Mouse (Mus musculus): ENCODE data around the gene Rnf26. TPM values are rescaled to one million over a fixed set of nuclear protein-coding genes. Genes with fewer than 3 reads are reported as not detected.
A peak's percentile ranks its signal among the peaks of the same experiment; 100 is the strongest.

Gene Rnf26
- total RNA-seq, 4 experiments from 2014 or later = 26.9 to 33.4 (median 30.6) TPM

DNA sequence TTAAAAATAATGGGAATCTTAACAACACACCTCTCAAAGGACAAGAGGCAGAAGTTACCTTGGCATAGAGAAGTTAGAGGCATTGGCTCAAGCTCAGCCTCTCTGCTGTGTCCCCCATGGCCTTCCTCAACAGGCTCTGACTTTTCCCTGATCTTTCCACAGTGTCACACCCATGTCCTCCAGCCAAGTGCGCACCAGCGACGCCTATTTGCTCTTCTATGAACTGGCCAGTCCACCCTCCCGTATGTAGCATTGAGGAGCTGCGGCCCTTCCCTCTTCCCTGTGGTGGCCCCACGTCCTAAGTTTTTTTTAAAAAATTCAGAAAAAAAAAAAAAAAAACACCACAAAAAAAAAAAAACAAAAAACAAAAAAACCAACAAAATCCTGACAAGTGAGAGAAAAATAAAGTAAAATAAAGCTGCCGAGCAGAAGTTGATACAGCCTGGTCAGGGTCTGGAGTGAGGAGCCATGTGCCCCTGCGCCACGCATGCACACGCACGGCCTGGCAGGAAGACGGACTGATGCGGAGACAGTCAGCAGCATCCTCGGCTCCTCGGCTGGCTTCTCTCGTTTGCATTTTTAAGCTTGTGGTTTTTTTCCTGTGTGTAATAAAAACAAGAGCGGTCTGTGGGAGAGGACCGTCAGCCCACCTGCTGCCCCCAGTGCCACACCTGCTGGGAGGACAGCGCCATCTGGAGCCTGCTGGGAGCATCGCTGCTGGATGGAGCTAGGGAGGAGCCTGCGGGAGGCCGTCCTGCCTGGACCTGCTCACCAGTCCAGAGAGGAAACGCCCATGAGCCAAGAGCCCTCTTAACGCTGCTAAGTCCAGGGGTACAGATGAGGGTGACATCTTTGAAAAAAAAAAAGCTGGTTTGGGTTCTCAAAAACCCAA, 19.5 kb downstream of the Rnf26 start:
- peak; percentile 70 to 80 for DNase-seq (ENCODE audit: low spot score in 2 of 2)

DNA sequence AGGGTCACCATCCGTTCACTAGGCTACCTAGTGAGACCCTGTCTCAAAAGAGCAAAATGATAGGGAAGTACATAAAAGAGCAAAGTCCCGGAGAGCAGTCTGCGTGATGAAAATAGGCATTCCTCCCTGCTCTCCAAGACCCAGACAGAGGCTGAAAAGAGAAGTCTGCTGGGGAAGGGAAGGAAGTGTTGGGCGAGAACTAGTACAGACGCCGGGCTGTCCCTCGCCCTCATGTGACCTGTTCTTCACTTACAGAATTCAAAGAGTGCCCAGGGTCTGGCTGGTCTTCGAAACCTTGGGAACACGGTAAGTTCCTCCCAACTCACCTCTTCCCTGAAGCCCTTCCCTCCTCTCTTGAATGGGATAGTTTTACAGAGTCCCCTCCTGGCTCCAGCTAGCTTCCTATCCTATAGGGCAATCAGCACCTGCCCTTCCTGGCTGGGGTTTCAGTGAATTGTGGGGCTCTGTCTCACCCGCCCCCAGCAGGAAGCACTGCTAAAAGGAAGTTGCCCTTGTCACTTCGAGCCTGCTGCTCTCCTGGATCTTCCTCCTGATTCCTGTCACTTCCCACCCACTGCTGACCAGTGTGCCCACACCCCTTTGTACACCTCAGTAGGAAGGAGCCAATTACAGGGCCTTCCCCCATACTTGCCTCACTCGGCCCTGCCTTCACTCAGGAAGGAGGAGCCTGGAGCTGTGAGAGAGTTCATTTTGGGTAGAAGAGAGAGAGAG, 24.3 kb downstream of the Rnf26 start:
- DNase-seq (ENCODE audit: low spot score in 2 of 2) = no peak

DNA sequence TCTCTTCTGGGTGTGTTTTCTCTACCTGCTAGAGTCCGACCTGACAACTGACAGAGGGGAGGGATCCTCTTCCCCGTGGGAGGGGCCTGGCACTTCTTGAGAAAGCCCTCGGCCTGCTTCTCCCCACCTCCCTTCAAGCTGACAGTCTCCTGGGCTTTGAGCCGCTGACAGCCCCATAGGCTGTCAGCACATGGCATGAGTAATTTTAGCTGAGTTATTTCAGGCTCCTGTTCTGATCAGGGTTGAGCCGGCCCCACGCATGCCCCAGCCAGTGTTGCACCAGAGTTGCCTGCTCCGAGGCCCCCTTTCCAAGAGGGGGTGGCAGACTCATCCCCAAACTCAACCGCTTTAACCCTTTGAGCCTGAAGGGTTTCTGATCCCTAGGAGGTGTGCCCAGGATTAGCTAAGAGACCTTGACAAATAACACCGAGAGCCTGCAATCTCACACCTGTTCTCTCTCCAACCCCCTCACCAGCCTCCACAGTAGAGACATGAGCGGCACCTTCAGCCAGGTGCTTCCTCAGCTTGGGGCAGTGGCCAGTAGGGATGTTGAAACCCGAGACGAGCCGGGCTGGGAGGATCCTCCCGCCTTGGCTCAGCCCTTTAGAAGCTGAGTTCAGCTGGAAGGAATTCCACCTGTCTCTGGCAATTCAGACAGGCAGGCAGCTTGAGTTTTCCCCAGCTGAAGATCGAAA, 25.4 kb downstream of the Rnf26 start:
- DNase-seq (ENCODE audit: low spot score in 2 of 2) = peak in 1 of 2 experiments; percentile 82

DNA sequence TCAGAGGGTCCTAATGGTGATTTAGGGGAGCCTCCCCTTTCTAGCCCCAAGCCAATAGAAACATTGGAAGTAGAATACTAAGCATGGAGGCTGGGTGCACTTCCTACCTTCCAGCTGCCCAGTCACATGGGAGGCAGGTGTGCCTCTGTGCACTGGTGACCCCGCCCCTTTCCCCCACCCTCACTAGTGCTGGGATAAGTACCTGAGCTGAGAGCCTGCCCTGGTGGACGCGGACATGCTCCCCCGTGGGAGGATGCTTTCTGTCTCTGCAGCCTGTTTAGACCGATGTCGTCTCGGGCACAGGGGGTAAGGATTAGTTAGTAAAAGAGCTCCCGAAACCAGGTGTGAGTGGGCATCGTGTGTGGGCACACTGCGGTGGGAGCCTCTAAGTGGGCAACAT, 26.4 kb downstream of the Rnf26 start:
- no peak for DNase-seq (ENCODE audit: low spot score in 2 of 2)

DNA sequence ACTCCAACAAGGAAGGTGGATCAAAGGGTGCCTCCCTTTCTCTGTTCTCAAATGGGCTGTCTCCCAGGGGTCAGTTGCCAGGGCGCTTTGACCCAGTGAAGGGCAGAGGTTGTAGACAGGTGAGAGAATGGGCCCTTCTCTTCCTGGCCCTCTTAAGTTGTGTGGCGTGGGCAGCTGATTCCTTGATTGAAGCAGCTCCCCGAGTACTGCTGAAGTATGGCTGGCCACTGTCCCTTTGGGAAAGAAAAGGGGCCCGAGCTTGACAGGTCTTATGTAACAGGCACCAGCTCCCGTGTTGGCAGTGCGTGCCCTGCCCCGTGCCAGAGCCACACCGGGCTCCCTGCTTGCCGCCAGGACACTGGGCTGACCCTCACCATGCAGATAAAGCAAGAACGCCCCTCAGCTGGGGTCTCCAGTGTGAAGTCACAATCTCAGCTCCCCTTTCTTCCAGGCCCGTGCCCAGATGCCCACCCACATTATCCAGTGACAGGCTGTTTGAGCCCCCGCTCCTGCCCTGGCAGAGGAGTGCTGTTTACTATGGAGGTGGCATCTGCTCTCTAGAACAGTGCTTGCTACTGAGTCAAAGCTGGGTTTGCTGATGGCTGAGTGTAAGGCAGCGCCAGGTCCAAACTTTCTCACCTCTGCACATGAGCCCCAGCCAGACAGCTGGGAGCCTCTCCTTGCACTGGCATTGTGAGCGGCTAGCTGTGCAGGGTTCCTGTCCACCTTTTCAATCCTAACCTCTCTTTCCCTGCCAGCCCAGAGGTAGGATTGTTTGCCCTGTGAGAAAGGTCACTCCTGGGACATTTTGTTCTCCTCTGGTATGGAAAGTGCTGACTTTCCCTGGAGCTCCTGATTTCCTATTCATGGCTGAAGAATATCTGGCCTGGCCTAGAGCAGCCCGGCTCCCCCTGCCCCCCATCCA, 27.3 kb downstream of the Rnf26 start:
- peak in 1 of 2 experiments; percentile 77 for DNase-seq (ENCODE audit: low spot score in 2 of 2)

DNA sequence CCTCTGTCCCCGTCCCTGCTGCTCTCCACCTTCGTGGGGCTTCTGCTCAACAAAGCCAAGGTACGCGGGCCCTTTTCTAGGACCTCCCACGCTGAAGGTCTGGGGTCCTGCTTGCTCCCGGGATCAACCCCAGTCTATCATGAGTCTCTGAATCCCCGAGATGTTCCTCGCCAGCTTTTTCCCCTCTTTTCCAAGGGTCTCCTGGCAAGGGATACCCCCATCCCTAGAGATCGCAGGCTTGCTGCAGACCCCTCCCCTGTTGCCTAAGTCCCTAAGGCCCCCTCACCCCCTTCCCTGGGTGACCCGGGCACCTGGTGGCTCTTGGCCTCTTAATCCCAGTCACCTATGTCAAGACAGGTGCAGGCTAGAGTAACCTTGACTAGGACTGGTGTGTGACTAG, 28.0 kb downstream of the Rnf26 start:
- no peak for DNase-seq (ENCODE audit: low spot score in 2 of 2)

DNA sequence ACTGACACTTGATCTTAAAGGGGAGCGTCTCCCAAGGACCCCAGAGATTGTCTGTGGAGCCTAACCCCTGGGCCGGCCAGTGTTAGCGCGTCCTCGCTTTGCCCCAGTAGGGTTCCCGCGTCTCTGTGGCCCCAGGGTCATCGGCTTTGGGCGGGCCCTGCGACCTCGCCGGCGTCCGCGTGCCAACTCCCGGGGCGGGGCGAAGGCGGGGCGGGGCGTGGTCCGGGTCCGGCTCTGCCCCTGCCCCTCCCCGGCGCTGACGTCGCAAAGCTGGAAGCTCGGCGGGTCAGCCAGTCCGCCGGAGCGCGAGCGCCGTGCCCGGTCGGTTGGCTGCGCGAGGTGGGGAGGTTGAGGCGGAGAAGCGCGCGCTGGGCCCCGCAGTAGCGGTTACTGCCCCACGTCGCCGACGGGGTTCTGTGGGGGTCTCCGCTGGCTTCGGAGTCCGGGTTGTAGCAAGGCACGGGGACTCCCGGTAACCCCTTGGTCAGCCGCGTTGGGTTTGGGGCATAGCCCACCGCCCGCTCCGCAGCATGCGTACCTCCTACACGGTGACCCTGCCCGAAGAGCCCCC, 28.6 kb downstream of the Rnf26 start:
- peak; percentile 87 to 88 for DNase-seq (ENCODE audit: low spot score in 2 of 2)

DNA sequence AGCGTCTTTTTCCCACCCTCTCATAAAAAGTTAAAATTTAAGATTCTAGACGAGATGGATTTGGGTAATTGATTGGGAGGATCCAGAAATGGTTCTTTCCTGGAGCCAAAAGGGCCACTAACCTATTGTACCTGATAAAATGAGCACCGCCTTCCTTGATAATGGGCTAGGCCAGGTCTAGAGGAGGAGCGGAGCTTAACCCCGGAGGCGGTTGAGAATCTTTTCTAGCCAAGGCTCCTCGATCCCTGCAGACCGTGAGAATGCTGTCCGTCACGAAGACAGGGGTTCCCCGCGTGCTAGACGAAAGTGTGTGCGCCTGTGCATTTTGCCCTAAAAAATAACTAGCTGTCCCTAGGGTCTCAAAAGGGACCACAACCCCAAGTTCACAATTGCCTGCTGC, 29.1 kb downstream of the Rnf26 start:
- DNase-seq (ENCODE audit: low spot score in 2 of 2) = no peak

DNA sequence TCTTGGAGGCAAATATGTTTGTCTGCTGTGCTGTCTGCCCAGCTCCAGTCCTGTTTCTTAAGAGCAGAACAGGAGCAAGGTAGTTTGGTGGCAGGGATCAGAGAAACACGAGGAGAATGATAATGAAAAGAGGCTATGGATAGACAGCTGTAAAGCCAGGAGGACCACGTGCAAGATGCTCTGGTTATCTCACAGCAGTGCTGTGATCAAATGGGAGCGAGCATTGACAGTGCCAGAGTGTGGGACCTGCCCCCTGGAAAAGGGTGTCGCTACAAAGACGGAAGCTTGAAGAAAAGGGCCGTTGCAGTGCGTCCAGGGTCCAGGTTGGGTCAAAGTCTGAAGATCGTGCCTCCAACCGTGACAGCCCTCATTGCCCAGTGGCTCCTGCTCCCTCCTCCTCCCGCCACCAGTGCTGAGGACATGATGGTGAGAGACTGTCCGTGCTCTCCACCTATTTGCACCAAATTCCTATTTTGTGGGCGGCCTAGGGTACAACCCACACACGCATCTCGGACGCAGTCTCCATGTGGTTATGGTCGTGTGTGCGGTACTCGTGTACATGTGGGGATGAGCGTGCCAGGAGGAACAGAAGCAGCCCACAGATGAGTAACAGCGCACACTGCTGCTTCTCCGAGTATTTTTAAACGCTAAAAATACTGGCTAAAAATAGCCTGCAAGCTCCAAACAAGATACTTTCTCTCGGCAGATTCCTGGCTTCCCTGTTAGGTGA, 29.8 kb downstream of the Rnf26 start:
- peak in 1 of 2 experiments; percentile 92 for DNase-seq (ENCODE audit: low spot score in 2 of 2)

DNA sequence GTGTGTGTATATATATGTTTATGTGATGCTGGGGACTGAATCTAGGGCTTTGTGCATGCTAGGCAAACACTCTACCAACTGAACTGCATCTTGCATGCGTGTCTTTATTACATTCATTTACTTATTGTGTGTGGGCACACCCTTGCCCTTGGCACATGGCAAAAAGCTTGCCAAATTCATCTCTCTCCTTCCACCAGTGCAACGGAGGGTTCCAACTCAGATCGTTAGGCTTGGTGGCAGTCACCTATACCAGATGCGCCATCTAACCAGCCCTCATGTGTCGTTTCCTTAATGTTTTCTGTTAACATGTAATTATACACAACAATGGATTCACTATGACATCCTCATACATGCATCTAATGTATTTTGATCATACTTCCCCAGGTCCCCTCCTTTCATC, 31.1 kb downstream of the Rnf26 start:
- no peak for DNase-seq (ENCODE audit: low spot score in 2 of 2)

DNA sequence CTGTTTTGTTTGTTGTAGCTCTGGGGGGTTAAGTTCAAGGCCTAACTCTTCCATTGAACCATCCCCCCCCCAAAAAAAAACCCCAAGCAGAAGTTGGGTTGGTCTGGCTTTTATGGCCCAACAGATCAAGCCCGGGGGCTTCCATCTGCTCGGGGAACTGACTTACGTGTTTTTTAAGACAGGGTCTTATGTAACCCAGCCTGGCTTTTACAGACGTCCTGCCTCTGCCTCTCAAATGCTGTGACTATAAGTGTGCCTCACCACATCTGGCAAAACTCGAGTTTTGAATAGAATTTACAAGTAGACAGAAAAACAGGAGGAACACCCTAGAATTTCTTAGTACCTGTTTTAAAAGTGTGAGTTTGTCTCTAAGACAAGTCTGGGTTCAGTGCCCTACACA, 31.7 kb downstream of the Rnf26 start:
- peak in 1 of 2 experiments; percentile 4 for DNase-seq (ENCODE audit: low spot score in 2 of 2)

DNA sequence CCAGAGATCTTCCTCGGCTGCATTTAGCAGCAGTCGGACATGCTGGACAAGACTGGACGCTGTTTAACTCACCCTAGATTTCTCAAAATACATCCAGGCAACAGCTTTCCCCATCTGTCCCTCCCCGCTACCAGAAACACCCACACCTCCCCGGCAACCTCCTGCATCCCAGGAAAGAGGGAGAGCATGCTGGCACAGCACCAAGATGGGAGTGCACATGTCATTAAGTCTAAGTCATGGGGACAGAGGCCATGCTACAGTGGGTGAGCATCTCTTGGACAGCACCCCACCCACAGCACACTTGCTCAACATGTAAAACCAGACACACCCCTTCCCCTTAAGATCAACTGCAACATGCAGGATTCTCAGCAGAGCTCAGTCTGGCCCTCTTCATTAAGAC, 32.4 kb downstream of the Rnf26 start:
- DNase-seq (ENCODE audit: low spot score in 2 of 2) = peak; percentile 32 to 70

DNA sequence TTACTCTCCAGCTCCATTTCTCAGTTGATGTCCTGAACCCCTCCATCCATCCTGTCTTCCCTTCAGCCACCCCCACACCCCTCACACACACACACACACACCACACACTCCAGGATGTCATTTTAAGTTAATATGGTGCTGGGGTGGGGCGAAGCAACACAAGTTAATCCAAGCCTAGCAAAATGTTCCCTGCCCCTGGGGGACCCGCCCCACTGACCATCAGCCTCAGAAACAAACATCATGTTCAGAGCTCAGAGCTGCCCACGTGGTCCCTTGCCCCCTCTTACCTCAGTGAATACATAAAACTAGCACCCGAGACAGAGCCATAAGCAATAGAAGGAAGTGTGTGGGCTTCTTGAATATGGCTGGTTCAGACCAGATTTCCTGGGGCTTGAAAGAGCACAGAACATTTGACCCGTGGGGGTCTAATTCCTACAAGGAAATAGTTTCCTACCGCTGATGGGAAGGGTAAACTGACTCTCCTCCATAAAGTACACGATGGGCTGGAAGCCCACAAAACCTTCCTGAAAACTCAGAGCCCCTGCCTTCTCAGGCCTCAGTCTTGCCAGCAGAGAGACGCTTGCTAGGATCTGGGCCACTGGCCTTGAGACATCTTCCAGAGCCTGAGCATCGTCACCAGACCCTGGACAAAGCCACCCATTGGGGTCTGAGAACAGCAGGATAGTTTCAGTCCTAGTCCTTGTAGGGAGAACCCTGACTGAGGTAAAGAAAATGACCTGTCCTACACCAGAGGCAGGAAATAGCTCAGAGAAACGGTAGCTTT, 33.1 kb downstream of the Rnf26 start:
- DNase-seq (ENCODE audit: low spot score in 2 of 2) = peak in 1 of 2 experiments; percentile 6

DNA sequence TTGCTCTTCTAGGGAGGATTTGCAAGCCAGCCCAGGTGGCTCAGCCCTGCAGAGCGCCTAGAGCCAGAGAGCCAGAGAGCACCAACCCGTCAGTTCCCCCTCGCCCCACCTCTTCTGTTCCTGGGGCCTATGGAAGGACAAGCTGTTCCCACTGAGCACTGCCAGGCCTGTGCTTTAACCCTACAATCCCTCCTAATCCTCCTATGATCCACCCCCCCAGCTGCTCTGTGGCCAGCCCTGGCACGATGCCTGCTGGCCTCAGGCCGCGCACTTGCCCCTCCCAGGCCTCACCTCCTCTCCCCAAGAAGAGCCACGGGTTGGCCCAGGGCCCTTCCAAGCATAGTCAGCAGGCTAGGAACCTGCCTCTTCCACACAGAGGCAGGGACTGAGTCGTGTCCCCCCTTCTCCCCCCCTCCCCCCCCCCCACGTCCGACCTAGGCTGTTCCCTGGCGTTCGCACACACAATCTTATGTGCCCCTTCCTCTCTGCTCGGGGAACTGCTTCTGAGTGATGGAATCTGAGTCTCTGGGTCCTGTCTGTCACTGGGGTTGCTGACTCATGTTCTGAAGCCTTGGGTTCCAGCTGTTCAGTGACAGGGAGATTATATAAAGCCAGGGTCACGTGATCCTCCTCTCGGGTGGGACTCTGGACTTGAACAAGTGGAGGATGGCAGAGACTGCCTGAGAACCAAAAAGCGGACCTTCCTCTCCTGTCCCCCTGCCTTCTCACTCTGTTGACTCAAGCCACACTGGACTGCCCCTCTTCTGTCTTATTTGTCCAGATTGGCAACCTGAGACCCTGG, 34.2 kb downstream of the Rnf26 start:
- no peak for DNase-seq (ENCODE audit: low spot score in 2 of 2)

DNA sequence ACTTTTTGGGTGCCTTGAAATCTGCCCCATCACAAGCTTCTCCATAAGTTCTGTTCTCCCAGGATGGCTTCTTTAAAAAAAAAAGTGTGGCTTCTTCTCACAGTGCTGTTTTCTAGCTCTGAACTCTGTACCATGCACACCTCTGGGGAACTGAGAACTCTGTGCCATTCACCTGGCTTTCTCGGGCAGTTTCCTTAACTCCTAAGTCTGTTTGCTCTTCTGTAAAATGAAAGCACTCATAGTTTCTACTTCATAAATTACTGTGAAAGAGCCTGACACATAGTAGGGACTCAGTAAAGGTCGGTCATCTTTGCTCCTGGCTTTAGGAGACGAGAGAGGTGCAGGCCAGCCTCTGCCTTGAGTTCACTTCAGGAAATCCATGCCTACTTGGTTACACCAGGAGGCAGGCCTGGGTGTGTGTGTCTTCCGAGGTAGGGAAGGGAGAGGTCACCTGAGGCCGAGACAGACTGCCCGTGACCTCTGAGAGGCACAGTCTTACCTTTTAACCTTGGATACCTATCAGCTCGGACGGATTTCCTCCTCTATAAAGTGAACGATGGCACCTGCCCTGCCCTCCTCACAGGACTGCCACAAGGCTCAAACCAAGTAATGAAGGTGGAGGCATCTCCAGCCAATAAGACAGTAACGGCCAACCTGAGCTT, 35.0 kb downstream of the Rnf26 start:
- DNase-seq (ENCODE audit: low spot score in 2 of 2) = no peak

DNA sequence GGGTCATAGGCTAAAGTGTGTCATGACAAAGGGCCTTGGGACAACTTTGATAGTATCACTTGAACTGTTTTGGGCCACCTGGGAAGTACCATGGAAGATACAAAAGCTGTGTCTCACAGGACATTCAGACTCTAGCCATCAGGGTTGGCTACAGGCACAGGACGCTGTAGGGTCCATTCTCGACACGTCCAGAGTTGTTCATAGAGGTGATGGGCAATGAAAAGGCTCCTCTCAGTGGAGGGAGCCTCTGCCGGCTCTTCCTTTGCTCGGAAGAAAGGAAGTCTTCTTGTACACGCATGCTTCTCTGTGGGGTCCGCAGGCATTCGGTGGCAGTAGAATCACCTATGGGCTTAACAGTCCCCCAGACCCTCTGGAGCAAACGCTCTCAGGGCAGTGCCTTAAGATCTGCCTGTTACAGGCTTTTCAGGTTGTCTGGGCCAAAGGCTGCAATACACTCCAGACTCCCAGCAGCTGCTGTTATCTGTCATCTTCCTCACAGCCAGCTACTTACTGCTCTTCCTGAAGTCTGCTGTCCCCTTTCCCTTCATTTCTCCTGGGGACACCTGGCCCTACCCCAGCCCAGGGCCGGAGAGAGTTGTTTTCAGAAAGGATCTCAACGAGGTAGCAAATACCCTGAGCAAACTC, 35.9 kb downstream of the Rnf26 start:
- no peak for DNase-seq (ENCODE audit: low spot score in 2 of 2)

DNA sequence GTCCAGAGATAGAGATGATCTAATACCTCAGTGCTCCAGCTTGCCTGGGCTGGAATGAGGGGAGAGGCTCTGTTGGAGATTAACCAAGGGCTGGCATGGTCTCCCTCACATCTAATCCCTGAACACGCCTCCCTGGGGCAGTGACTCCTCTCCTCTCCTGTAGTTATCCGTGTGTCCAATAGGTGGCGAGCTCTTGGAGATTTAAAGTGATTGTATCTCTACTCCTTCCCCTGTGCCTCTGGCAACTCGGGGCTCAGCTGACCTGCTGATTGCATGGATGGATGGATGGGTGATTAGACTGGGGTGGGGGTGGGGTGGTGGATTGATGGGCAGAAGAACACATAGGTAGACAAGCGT, 36.6 kb downstream of the Rnf26 start:
- DNase-seq (ENCODE audit: low spot score in 2 of 2) = no peak

Measured in left cerebral cortex, adult 8-10 months (tissue).